Comparison of ENCODE assay signal across 8 mouse cellular contexts in genomic region chr9:70848135-70848770, GRCm38 (mm10).
A peak's percentile ranks its signal among the peaks of the same experiment; 100 is the strongest.
DNase-seq lines count a peak whose midpoint lies in the region; ATAC-seq and TF ChIP-seq lines count a peak whose summit lies in the region.

No protein-coding gene starts in this region.

- H3K36me3 ChIP-seq in CH12.LX (replicated peaks in 1 of 2; ENCODE audit: control insufficient read depth in 1 of 2, insufficient read depth in 1 of 2, low read length in 1 of 2) = no peaks in the 10 kb centered on the region

- peaks cover 5 to 12% of the 10 kb centered on the region in 2 experiments; a peak in 3 of 4 replicates for H3K4me1 ChIP-seq in CH12.LX (ENCODE audit: control insufficient read depth in 1 of 2, insufficient read depth in 2 of 2)

- dilution Hi-C loops in CH12.LX (cut with MboI; ENCODE audit: extremely low pct_ligation_motif_present, extremely low pct_unique_long_range_greater_than_20kb, low sequenced_read_pairs) = no loop called here

- TF ChIP-seq RAD21 in CH12.LX (IDR thresholded peaks at IDR 0.05; ENCODE audit: low read depth, low read length) = no peak

- H3K9me3 ChIP-seq in CH12.LX (replicated peaks; ENCODE audit: low read length) = no peaks in the 10 kb centered on the region

- DNase-seq in frontal cortex, postnatal 25 days (ENCODE audit: low spot score in 2 of 2) = no peak
- no peak for DNase-seq in CH12.LX (ENCODE audit: extremely low read depth)
- peak; percentile 54 to 67 for DNase-seq in frontal cortex, postnatal 10 days (ENCODE audit: low spot score in 2 of 2)
- DNase-seq in left cerebral cortex, adult 2 months (ENCODE audit: extremely low spot score in 1 of 2, low spot score in 2 of 2) = no peak
- peak; percentile 67 for DNase-seq in lung, postnatal 36 days
- no peak for DNase-seq in urinary bladder, postnatal 10 days (ENCODE audit: low spot score)
- no peak for DNase-seq in adrenal gland, postnatal 36 days

- no peak for TF ChIP-seq CTCF in CH12.LX (conservative IDR thresholded peaks at IDR 0.05 in 1 of 2, IDR thresholded peaks at IDR 0.05 in 1 of 2; ENCODE audit: low read depth in 2 of 2, low read length in 2 of 2)
- TF ChIP-seq CTCF in left cerebral cortex, adult 2 months (IDR thresholded peaks at IDR 0.05) = no peak

- TF ChIP-seq EP300 in CH12.LX (IDR thresholded peaks at IDR 0.05; ENCODE audit: low read length) = no peak

- in situ Hi-C loops in CH12.LX (cut with MboI; ENCODE audit: low pct_ligation_motif_present, low pct_unique_long_range_greater_than_20kb, low sequenced_read_pairs) = no loop called here

- H3K27me3 ChIP-seq in CH12.LX (replicated peaks) = no peaks in the 10 kb centered on the region

- intact Hi-C loops in left cerebral cortex, adult 2 months (cut with DNase I) = loop anchor here (5.0 kb wide), 1 partner anchor 171 kb away; the partner anchor contains the start of gene Adam10

- H3K4me3 ChIP-seq in CH12.LX (replicated peaks in 1 of 3; ENCODE audit: low read depth in 2 of 3, low read length in 2 of 3, poor library complexity in 1 of 3) = no peak overlapping the region
- H3K4me3 ChIP-seq in left cerebral cortex, adult 2 months = no peak overlapping the region

- no peaks in the 10 kb centered on the region for H3K79me2 ChIP-seq in CH12.LX (replicated peaks; ENCODE audit: control insufficient read depth, extremely low read depth, insufficient read depth, poor library complexity, severe bottlenecking)

- TF ChIP-seq POLR2A in CH12.LX (IDR thresholded peaks at IDR 0.05; ENCODE audit: low read depth, low read length) = no peak

- peak overlapping the region; percentile 20 for H3K9ac ChIP-seq in CH12.LX (ENCODE audit: insufficient read depth, low read depth)

- H3K4me2 ChIP-seq in CH12.LX (ENCODE audit: insufficient read depth, low read depth, poor library complexity, severe bottlenecking) = peak overlapping the region; percentile 83

- H3K27ac ChIP-seq in CH12.LX (ENCODE audit: insufficient read depth, low read depth) = no peak overlapping the region
- peak overlapping the region; percentile 84 for H3K27ac ChIP-seq in left cerebral cortex, adult 2 months

- peak; percentile 91 for ATAC-seq in frontal cortex, adult (ENCODE audit: low TSS enrichment)

TF ChIP-seq in CH12.LX, 34 proteins besides CTCF, POLR2A, EP300 and RAD21:
- TF ChIP-seq SMC3 (IDR thresholded peaks at IDR 0.05; ENCODE audit: low read depth, low read length) (no peak), ZNF384 (IDR thresholded peaks at IDR 0.05; ENCODE audit: low read depth, low read length) (0 out of 2 replicates have a peak, but pooled peaks have one; percentile 10)

Comparison
In these comparisons a context has a peak if more than half of its experiments do, and no peak if none do; other contexts are left out.
1. DNase-seq: peak in frontal cortex, postnatal 10 days (2 of 2) and lung, postnatal 36 days (single experiment); none in frontal cortex, postnatal 25 days (0 of 2), CH12.LX (single experiment), left cerebral cortex, adult 2 months (0 of 2), urinary bladder, postnatal 10 days (single experiment) and adrenal gland, postnatal 36 days (0 of 2).